Mouse (Mus musculus): ENCODE measurements around the gene Col27a1.

DNA sequence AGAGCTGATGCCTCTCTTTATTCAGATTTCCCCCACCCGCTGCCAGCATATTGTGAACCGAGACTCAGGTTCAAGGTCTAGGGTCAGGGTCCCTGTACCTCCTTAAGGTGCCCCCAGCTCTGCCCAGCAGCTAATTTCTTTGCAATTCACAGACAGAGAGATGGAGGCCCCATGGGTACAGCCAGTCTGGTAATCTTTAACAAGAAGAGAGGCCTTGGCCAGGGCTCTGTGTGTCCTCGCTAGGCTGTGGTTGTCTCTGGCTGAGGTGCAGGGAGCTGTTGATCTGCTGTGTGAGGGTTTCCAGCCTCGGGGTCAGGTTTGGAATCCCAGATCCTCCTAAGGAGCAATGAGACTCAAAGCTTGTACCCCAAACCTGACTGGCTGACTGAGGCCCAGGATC is 48.2 kb upstream of the Col27a1 start:
- TF ChIP-seq CTCF (IDR thresholded peaks at IDR 0.05; ENCODE audit: low read depth, low read length), result no peak
- no peak for TF ChIP-seq POLR2A (IDR thresholded peaks at IDR 0.05; ENCODE audit: extremely low read depth, insufficient read depth, low read length)

Data from liver, adult 2 months (tissue).